Mouse (Mus musculus): Measurements from ENCODE around the gene Klhl18. TPM values are rescaled to one million over a fixed set of nuclear protein-coding genes. Genes with fewer than 3 reads are reported as not detected.
A peak's percentile ranks its signal among the peaks of the same experiment; 100 is the strongest.
"Not testable (repeated sequence)": the region's sequence is repeated elsewhere in the genome, so short reads cannot be mapped to it uniquely, and the experiment has no call there.

Klhl18 gene
- total RNA-seq, 2 experiments from 2014 or later, result 12.8 to 15.3 TPM

GRCm38 (mm10) chr9:110431241-110431640 lies 45.3 kb downstream of the Klhl18 start:
- no peak for DNase-seq (ENCODE audit: low spot score in 2 of 2)

- no peak for DNase-seq (ENCODE audit: low spot score in 2 of 2)
Measured at GRCm38 (mm10) chr9:110419511-110420112, 56.9 kb downstream of the Klhl18 start, which contains the start of gene Ngp. Ngp (plus strand) TSS chr9:110419747.

- no peak for DNase-seq (ENCODE audit: low spot score in 2 of 2)
Measured at GRCm38 (mm10) chr9:110413785-110414184, 62.7 kb downstream of the Klhl18 start.

GRCm38 (mm10) chr9:110412926-110413325 lies 63.6 kb downstream of the Klhl18 start:
- DNase-seq (ENCODE audit: low spot score in 2 of 2), result no peak

GRCm38 (mm10) chr9:110410908-110411887 lies 65.3 kb downstream of the Klhl18 start:
- DNase-seq (ENCODE audit: low spot score in 2 of 2), result peak; percentile 74 to 84

- peak; percentile 92 to 94 for DNase-seq (ENCODE audit: low spot score in 2 of 2)
Measured at GRCm38 (mm10) chr9:110408099-110408773, 68.3 kb downstream of the Klhl18 start, which contains the start of gene Ptpn23. Ptpn23 (minus strand) TSS chr9:110408213.

GRCm38 (mm10) chr9:110407311-110408098 lies 69.0 kb downstream of the Klhl18 start:
- DNase-seq (ENCODE audit: low spot score in 2 of 2), result peak in 1 of 2 experiments; percentile 42

GRCm38 (mm10) chr9:110403240-110403639 lies 73.3 kb downstream of the Klhl18 start:
- DNase-seq (ENCODE audit: low spot score in 2 of 2), result not testable (repeated sequence)

GRCm38 (mm10) chr9:110402731-110403130 lies 73.8 kb downstream of the Klhl18 start:
- no peak for DNase-seq (ENCODE audit: low spot score in 2 of 2)

GRCm38 (mm10) chr9:110400650-110401049 lies 75.8 kb downstream of the Klhl18 start:
- no peak for DNase-seq (ENCODE audit: low spot score in 2 of 2)

GRCm38 (mm10) chr9:110393295-110393694 lies 83.2 kb downstream of the Klhl18 start:
- no peak for DNase-seq (ENCODE audit: low spot score in 2 of 2)

- no peak for DNase-seq (ENCODE audit: low spot score in 2 of 2)
Measured at GRCm38 (mm10) chr9:110390843-110391242, 85.7 kb downstream of the Klhl18 start.

- no peak for DNase-seq (ENCODE audit: low spot score in 2 of 2)
Measured at GRCm38 (mm10) chr9:110388011-110388410, 88.5 kb downstream of the Klhl18 start.

- DNase-seq (ENCODE audit: low spot score in 2 of 2), result no peak
Measured at GRCm38 (mm10) chr9:110384369-110384929, 92.0 kb downstream of the Klhl18 start.

- DNase-seq (ENCODE audit: low spot score in 2 of 2), result no peak
Measured at GRCm38 (mm10) chr9:110381292-110381691, 95.2 kb downstream of the Klhl18 start.

- DNase-seq (ENCODE audit: low spot score in 2 of 2), result peak; percentile 43 to 51
Measured at GRCm38 (mm10) chr9:110380662-110381061, 95.8 kb downstream of the Klhl18 start.

GRCm38 (mm10) chr9:110379361-110379760 lies 97.1 kb downstream of the Klhl18 start:
- peak in 1 of 2 experiments; percentile 20 for DNase-seq (ENCODE audit: low spot score in 2 of 2)

GRCm38 (mm10) chr9:110377655-110378054 lies 98.8 kb downstream of the Klhl18 start:
- not testable (repeated sequence) for DNase-seq (ENCODE audit: low spot score in 2 of 2)
